Mouse (Mus musculus) hindbrain, embryonic 11.5 days (tissue): ENCODE data around the gene Gda. TPM values are rescaled to one million over a fixed set of nuclear protein-coding genes. Genes with fewer than 3 reads are reported as not detected.

ENCODE experiments used
- ATAC-seq: fragments of 200-750 bp; cut with Nextera tagmentation; 2 replicates; pipeline ENCODE4 v1.8.0; 2017; ENCODE audit warnings: mild to moderate bottlenecking, moderate TSS enrichment, moderate library complexity; ENCODE audit not compliant: low FRiP score
- DNase-seq: peaks from one replicate; pipeline ENCODE4 v3.0.0-alpha.2; 2015; ENCODE audit warnings: low spot score
- H3K27ac ChIP-seq: fragments of 300-500 bp; sonication (generic); 2 replicates; pipeline ENCODE4 v1.5.1; 2014; ENCODE audit warnings: mild to moderate bottlenecking, low read depth, low read length
- H3K27me3 ChIP-seq: fragments of 300-500 bp; sonication (generic); 2 replicates; pipeline ENCODE4 v1.6.1; 2014; ENCODE audit warnings: mild to moderate bottlenecking, low read length, moderate library complexity, mixed read lengths; ENCODE audit not compliant: control insufficient read depth, insufficient read depth
- H3K36me3 ChIP-seq: fragments of 300-500 bp; sonication (generic); 2 replicates; pipeline ENCODE4 v1.6.1; 2014; ENCODE audit warnings: mild to moderate bottlenecking, low read length, moderate library complexity, mixed read lengths; ENCODE audit not compliant: control insufficient read depth, insufficient read depth
- H3K4me1 ChIP-seq: fragments of 300-500 bp; sonication (generic); replicated peaks from 2 replicates; pipeline ENCODE4 v1.6.1; 2014; ENCODE audit warnings: low read length, mixed read lengths; ENCODE audit not compliant: control insufficient read depth, insufficient read depth
- H3K4me2 ChIP-seq: fragments of 300-500 bp; sonication (generic); replicated peaks from 2 replicates; pipeline ENCODE4 v1.6.1; 2014; ENCODE audit warnings: mild to moderate bottlenecking, low read depth, low read length
- H3K4me3 ChIP-seq: fragments of 300-500 bp; sonication (generic); 2 replicates; pipeline ENCODE4 v1.5.1; 2014; ENCODE audit warnings: low read depth, low read length
- H3K9ac ChIP-seq: fragments of 300-500 bp; sonication (generic); 2 replicates; pipeline ENCODE4 v1.6.1; 2014; ENCODE audit warnings: low read depth, low read length
- H3K9me3 ChIP-seq: fragments of 300-500 bp; sonication (generic); 2 replicates; pipeline ENCODE4 v1.6.1; 2016; ENCODE audit warnings: low read length; ENCODE audit not compliant: control insufficient read depth
- WGBS: fragments of 180-500 bp; shearing (Covaris S2); extraction: QIAGEN DNeasy Blood & Tissue Kit; methylation state at CpG from one replicate; pipeline ENCODE4 v1.1.7; 2014; 5-methylcytosine and 5-hydroxymethylcytosine counted together
- polyA plus RNA-seq: library from polyadenylated mRNA; unstranded; fragments of >200 nt; fragmentation: Nextera tagmentation; extraction: Ambion mirVana; gene quantifications from 2 replicates; pipeline ENCODE4 v1.2.1, GENCODE M21; 2014

Gene Gda
- polyA plus RNA-seq, 1 experiment from 2014 or later, result 0.08 TPM

- no peak for DNase-seq
- ATAC-seq, result no peak
- Histone ChIP-seq H3K9ac (no peak overlapping the region), H3K4me2 (no peak overlapping the region), H3K4me3 (no peak overlapping the region), H3K9me3 (no peaks in the 10 kb centered on the region), H3K36me3 (no peaks in the 10 kb centered on the region), H3K27ac (no peak overlapping the region), H3K4me1 (no peaks in the 10 kb centered on the region), H3K27me3 (no peaks in the 10 kb centered on the region)
- WGBS, result 88% methylated on average over 10 of the region's 10 CpGs
These were observed 20.7 kb upstream of the Gda start for GRCm38 (mm10) chr19:21493807-21494521.

GRCm38 (mm10) chr19:21491391-21491790 lies 18.1 kb upstream of the Gda start:
- no peak for ATAC-seq

DNA sequence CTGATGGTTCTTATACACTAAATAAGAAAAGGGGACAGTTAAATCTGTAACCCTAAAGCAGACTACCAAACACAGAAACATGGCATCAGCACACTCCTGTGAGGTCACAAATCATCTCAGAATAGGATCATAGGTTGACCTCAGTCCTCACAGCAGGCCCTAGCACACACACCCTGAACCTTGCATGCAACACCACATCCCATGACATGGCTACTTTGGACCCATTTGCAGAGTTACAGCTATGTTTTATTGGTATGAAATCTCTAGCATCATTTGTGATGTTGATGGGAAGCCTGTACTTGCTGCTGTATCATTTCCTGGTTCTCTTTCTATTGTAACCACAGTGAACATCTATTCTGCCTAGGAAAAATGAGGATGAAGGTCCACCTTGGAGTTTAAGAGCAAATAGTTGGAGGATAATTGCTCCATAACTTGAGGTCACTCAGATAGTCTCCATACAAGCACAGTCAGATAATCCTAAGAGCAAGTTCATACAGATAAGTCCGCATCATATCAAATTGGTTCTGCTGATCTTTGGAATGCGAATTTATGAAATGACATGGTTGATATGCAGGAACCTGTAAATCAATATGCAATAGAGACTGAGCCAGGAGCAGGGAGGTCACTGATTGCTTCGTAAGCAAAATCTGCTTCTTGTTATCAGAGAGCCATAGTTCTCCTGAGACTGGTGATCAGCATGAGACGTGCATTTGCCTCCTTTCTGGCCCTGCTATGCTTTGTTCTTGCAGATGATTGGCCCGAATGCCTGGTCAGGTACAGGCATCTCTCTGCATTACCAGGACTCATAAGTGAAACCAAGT lies 14.1 kb upstream of the Gda start:
- Histone ChIP-seq H3K9me3 (no peaks in the 10 kb centered on the region), H3K27me3 (no peaks in the 10 kb centered on the region), H3K4me2 (no peak overlapping the region), H3K36me3 (no peaks in the 10 kb centered on the region), H3K4me3 (no peak overlapping the region), H3K4me1 (no peaks in the 10 kb centered on the region), H3K9ac (no peak overlapping the region), H3K27ac (no peak overlapping the region)
- no peak for DNase-seq
- WGBS, result 77% methylated on average over 5 of the region's 5 CpGs
- ATAC-seq, result no peak

More at GRCm38 (mm10) chr19:21491391-21491790, 18.1 kb upstream of the Gda start:
- H3K4me1 ChIP-seq, result no peaks in the 10 kb centered on the region
- H3K27ac ChIP-seq, result no peak overlapping the region
- H3K9me3 ChIP-seq, result no peaks in the 10 kb centered on the region
- H3K4me3 ChIP-seq, result no peak overlapping the region
- no peak overlapping the region for H3K4me2 ChIP-seq
- H3K27me3 ChIP-seq, result no peaks in the 10 kb centered on the region
- no peaks in the 10 kb centered on the region for H3K36me3 ChIP-seq
- H3K9ac ChIP-seq, result no peak overlapping the region
- DNase-seq, result no peak

GRCm38 (mm10) chr19:21482096-21482495 lies 8.9 kb upstream of the Gda start:
- H3K4me1 ChIP-seq, result no peaks in the 10 kb centered on the region
- H3K9me3 ChIP-seq, result no peaks in the 10 kb centered on the region
- no peak overlapping the region for H3K4me3 ChIP-seq
- no peaks in the 10 kb centered on the region for H3K36me3 ChIP-seq
- 80% methylated on average over 2 of the region's 2 CpGs for WGBS
- H3K27me3 ChIP-seq, result no peaks in the 10 kb centered on the region
- H3K9ac ChIP-seq, result no peak overlapping the region
- DNase-seq (no peak), ATAC-seq (no peak)
- no peak overlapping the region for H3K27ac ChIP-seq
- H3K4me2 ChIP-seq, result no peak overlapping the region

- Histone ChIP-seq H3K9me3 (no peaks in the 10 kb centered on the region), H3K4me2 (no peak overlapping the region), H3K36me3 (no peaks in the 10 kb centered on the region), H3K27ac (no peak overlapping the region), H3K9ac (no peak overlapping the region), H3K4me1 (no peaks in the 10 kb centered on the region), H3K27me3 (no peaks in the 10 kb centered on the region), H3K4me3 (no peak overlapping the region)
- no peak for DNase-seq
- WGBS, result 94% methylated on average over 1 of the region's 1 CpGs
- ATAC-seq, result no peak
These were observed 7.8 kb upstream of the Gda start for GRCm38 (mm10) chr19:21481031-21481430.

GRCm38 (mm10) chr19:21480053-21480419 lies 6.8 kb upstream of the Gda start:
- WGBS, result 73% methylated on average over 2 of the region's 2 CpGs
- Histone ChIP-seq H3K4me1 (no peaks in the 10 kb centered on the region), H3K4me2 (no peak overlapping the region), H3K27ac (no peak overlapping the region), H3K9ac (no peak overlapping the region), H3K9me3 (no peaks in the 10 kb centered on the region), H3K4me3 (no peak overlapping the region), H3K36me3 (no peaks in the 10 kb centered on the region), H3K27me3 (no peaks in the 10 kb centered on the region)
- no peak for ATAC-seq
- DNase-seq, result no peak

DNA sequence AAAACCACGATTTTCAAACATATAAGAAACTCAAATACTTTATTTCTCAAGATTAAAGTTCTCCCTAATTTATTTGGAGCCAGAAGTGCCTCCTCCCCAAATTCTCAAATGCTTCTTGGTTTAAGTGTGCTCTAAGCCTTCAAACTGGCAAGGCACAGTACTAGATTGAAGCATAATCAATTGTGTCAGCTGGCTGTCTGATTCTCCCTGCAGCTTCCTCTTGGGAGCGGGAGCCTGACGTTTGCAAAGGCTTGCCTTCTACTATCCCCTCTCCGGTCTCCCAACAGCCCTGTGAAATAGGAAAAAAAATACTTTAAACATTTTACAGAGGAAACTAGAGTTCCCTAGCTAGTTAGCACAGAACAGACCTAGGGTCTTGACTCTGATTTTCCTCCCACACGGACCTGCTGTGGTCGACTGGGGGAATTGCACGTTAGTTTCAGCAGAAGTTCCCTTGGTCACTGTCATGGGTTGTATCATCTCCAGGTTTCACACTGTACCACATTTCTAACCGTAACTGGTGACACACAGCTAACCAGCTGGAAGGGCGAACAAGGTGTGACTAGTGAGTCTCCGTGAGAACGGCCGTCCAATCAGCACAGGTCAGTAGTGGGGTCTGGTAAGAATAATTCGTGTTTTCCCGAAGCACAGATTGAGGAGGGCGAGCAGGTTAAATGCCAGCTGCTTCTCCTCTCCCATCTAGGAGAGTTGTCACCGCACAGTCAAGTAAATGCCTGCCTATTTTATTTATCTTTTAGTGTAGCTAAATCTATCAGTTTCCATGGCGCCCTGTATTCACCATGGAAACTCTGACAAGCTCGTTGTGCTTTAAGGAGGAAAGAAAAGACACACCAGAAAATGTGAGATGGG lies 6.2 kb upstream of the Gda start:
- Histone ChIP-seq H3K9me3 (no peaks in the 10 kb centered on the region), H3K27me3 (no peaks in the 10 kb centered on the region), H3K27ac (no peak overlapping the region), H3K4me1 (no peaks in the 10 kb centered on the region), H3K4me3 (no peak overlapping the region), H3K36me3 (no peaks in the 10 kb centered on the region), H3K9ac (no peak overlapping the region), H3K4me2 (no peak overlapping the region)
- ATAC-seq, result no peak
- WGBS, result 73% methylated on average over 18 of the region's 18 CpGs
- DNase-seq, result no peak

DNA sequence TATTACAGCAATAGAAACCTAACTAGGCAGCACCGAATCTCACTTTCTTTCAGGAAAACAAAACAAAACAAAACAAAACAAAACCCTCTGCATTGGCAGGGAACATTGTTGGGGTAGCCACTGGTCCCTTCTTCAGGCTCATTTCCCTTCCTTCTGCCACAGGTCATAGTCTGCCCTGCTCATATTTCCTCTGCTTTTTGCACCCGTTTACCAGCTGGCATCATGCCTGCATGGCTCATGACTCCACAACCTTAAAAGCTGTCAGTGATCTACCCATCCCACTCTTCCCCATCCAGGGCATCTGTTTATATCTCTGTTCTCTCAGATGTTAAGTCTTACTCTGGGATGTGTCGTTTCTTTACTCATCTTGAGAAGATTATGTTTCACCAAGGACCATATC lies 5.3 kb upstream of the Gda start:
- H3K36me3 ChIP-seq, result no peaks in the 10 kb centered on the region
- no peak overlapping the region for H3K27ac ChIP-seq
- H3K4me2 ChIP-seq, result no peak overlapping the region
- DNase-seq (no peak), ATAC-seq (no peak)
- H3K9ac ChIP-seq, result no peak overlapping the region
- 75% methylated on average over 3 of the region's 3 CpGs for WGBS
- no peaks in the 10 kb centered on the region for H3K27me3 ChIP-seq
- H3K4me1 ChIP-seq, result no peaks in the 10 kb centered on the region
- H3K4me3 ChIP-seq, result no peak overlapping the region
- no peaks in the 10 kb centered on the region for H3K9me3 ChIP-seq
